Mouse (Mus musculus): ENCODE measurements at regions not wholly inside any gene's neighbourhood (a gene's known extent, or its start where the extent isn't known, plus 50 kb on each side); places are given as distances from the start of the nearest gene placed in this dataset.
A peak's percentile ranks its signal among the peaks of the same experiment; 100 is the strongest.

- Histone ChIP-seq H3K9ac (replicated peaks; ENCODE audit: low read length) (no peak overlapping the region), H3K4me3 (ENCODE audit: low read length) (no peak overlapping the region), H3K4me2 (ENCODE audit: low read depth, low read length) (no peak overlapping the region), H3K4me1 (ENCODE audit: insufficient read depth, low read length) (no peaks in the 10 kb centered on the region), H3K9me3 (ENCODE audit: low read length) (0 out of 2 replicates have a peak, but pooled peaks cover 3% of the 10 kb centered on the region), H3K27ac (no peak overlapping the region), H3K36me3 (ENCODE audit: insufficient read depth, low read length) (no peaks in the 10 kb centered on the region), H3K27me3 (ENCODE audit: insufficient read depth, low read length) (no peaks in the 10 kb centered on the region)
- ATAC-seq (no peak), DNase-seq (ENCODE audit: low spot score) (no peak)
- no peak for TF ChIP-seq CTCF (IDR thresholded peaks at IDR 0.05; ENCODE audit: low read depth)
- WGBS, result 76% methylated on average over 7 of the region's 7 CpGs
Measured at GRCm38 (mm10) chr8:90762390-90762789, 54.8 kb downstream of the Gm19935 start.

DNA sequence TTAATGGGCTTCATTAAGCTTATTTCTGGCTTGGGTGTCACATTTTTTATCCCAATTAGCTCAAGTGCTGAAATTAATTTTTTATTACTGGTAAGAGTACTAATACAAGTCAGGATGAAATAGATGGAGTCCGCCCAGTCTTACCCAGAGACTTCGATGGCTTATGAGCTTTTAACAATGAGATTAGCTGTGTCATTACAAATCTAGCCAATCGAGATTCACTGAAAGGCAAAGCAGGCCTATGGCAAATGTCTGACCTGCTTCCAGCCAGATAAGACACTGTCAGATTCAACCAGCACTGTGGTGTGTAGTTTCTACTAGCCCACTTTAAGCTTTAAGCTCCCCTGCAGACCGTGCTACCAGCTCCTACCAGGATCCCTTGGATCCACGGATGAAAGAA, 55.2 kb downstream of the Gm19935 start:
- Histone ChIP-seq H3K9me3 (ENCODE audit: low read length) (0 out of 2 replicates have a peak, but pooled peaks cover 3% of the 10 kb centered on the region), H3K27ac (no peak overlapping the region), H3K36me3 (ENCODE audit: insufficient read depth, low read length) (no peaks in the 10 kb centered on the region), H3K9ac (replicated peaks; ENCODE audit: low read length) (no peak overlapping the region), H3K4me2 (ENCODE audit: low read depth, low read length) (no peak overlapping the region), H3K4me3 (ENCODE audit: low read length) (no peak overlapping the region), H3K27me3 (ENCODE audit: insufficient read depth, low read length) (no peaks in the 10 kb centered on the region), H3K4me1 (ENCODE audit: insufficient read depth, low read length) (no peaks in the 10 kb centered on the region)
- DNase-seq (ENCODE audit: low spot score) (no peak), ATAC-seq (no peak)
- WGBS, result 73% methylated on average over 5 of the region's 5 CpGs
- no peak for TF ChIP-seq CTCF (IDR thresholded peaks at IDR 0.05; ENCODE audit: low read depth)

DNA sequence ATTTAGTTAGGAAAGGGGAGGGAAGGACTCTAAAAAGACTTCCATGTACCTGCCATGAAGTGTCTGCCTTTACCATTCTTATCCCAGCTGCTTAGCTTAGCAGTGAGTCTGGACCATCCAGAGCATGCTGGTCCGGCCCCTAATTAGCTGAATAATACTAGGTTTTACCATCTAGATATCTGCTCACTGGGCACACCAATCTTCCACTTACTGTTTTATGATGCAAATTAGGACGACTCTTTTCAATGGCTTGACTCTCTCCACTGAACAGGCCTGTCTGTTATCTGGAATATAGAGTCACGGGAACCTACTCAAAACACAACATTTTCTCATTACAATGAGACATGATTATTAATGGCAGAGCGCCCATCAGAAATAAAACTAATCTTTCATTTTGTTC, 55.7 kb downstream of the Gm19935 start:
- WGBS, result 42% methylated on average over 4 of the region's 4 CpGs
- no peak for DNase-seq (ENCODE audit: low spot score)

GRCm38 (mm10) chr8:90759531-90759930, 57.7 kb downstream of the Gm19935 start:
- H3K9me3 ChIP-seq (ENCODE audit: low read length), result 0 out of 2 replicates have a peak, but pooled peaks cover 3% of the 10 kb centered on the region
- H3K4me3 ChIP-seq (ENCODE audit: low read length), result no peak overlapping the region
- TF ChIP-seq CTCF (IDR thresholded peaks at IDR 0.05; ENCODE audit: low read depth), result no peak
- no peak overlapping the region for H3K27ac ChIP-seq
- H3K4me2 ChIP-seq (ENCODE audit: low read depth, low read length), result no peak overlapping the region
- H3K9ac ChIP-seq (replicated peaks; ENCODE audit: low read length), result no peak overlapping the region
- 33% methylated on average over 9 of the region's 9 CpGs for WGBS
- no peaks in the 10 kb centered on the region for H3K27me3 ChIP-seq (ENCODE audit: insufficient read depth, low read length)
- no peaks in the 10 kb centered on the region for H3K36me3 ChIP-seq (ENCODE audit: insufficient read depth, low read length)
- DNase-seq (ENCODE audit: low spot score) (peak; percentile 47), ATAC-seq (no peak)
- no peaks in the 10 kb centered on the region for H3K4me1 ChIP-seq (ENCODE audit: insufficient read depth, low read length)

More for the DNA sequence above, 55.7 kb downstream of the Gm19935 start:
- Histone ChIP-seq H3K27me3 (ENCODE audit: insufficient read depth, low read length) (no peaks in the 10 kb centered on the region), H3K9ac (replicated peaks; ENCODE audit: low read length) (no peak overlapping the region), H3K9me3 (ENCODE audit: low read length) (0 out of 2 replicates have a peak, but pooled peaks cover 3% of the 10 kb centered on the region), H3K4me3 (ENCODE audit: low read length) (no peak overlapping the region), H3K36me3 (ENCODE audit: insufficient read depth, low read length) (no peaks in the 10 kb centered on the region), H3K4me1 (ENCODE audit: insufficient read depth, low read length) (no peaks in the 10 kb centered on the region), H3K4me2 (ENCODE audit: low read depth, low read length) (no peak overlapping the region), H3K27ac (no peak overlapping the region)
- no peak for ATAC-seq
- no peak for TF ChIP-seq CTCF (IDR thresholded peaks at IDR 0.05; ENCODE audit: low read depth)

DNA sequence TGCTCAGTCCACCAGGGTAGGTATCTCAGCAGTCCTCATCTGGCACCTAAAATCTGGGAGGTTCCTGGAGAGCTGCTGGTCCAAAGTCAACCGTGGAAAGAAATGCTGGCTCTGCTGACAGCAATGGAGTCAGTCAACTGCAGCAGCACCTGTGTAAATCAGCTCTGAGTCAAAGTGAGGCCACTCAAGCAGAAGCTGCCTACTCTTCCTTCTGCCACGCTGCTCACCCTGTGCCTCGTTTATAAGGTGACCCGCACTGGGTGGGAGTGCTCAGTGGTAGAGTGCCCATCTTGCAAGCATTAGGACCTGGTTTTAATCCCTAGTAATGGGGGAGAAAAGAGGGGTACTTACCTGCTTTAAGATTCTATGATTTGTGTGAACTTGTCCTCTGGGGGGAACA, 62.2 kb downstream of the Gm19935 start:
- no peak for TF ChIP-seq CTCF (IDR thresholded peaks at IDR 0.05; ENCODE audit: low read depth)
- Histone ChIP-seq H3K4me1 (ENCODE audit: insufficient read depth, low read length) (no peaks in the 10 kb centered on the region), H3K27me3 (ENCODE audit: insufficient read depth, low read length) (no peaks in the 10 kb centered on the region), H3K27ac (no peak overlapping the region), H3K36me3 (ENCODE audit: insufficient read depth, low read length) (no peaks in the 10 kb centered on the region), H3K4me2 (ENCODE audit: low read depth, low read length) (no peak overlapping the region), H3K4me3 (ENCODE audit: low read length) (no peak overlapping the region), H3K9ac (replicated peaks; ENCODE audit: low read length) (no peak overlapping the region), H3K9me3 (ENCODE audit: low read length) (0 out of 2 replicates have a peak, but pooled peaks cover 2% of the 10 kb centered on the region)
- DNase-seq (ENCODE audit: low spot score) (no peak), ATAC-seq (no peak)
- WGBS, result 66% methylated on average over 4 of the region's 4 CpGs

DNA sequence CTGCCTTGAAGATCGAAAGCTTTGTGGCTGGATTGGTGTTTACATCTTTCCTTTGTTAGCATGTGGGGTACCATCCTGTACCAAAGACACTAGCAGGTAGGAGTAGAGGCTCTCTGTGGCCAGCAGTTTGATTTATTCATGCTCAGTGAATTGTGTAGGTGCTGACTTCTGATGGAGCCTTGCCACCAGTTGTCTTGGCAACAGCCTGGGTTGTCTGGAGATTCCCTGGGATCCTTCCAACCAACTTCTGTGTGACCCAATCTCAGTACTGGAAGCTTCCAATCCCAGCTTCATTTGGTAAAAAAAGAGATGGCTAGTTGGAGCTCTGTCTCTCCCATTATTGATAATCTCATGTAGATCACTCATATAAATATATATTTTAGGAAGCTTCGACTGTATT, 73.6 kb downstream of the Gm19935 start:
- H3K9me3 ChIP-seq (ENCODE audit: low read length), result no peaks in the 10 kb centered on the region
- DNase-seq (ENCODE audit: low spot score) (peak; percentile 51), ATAC-seq (no peak)
- H3K27me3 ChIP-seq (ENCODE audit: insufficient read depth, low read length), result no peaks in the 10 kb centered on the region
- H3K36me3 ChIP-seq (ENCODE audit: insufficient read depth, low read length), result no peaks in the 10 kb centered on the region
- TF ChIP-seq CTCF (IDR thresholded peaks at IDR 0.05; ENCODE audit: low read depth), result no peak
- no peak overlapping the region for H3K9ac ChIP-seq (replicated peaks; ENCODE audit: low read length)
- no peaks in the 10 kb centered on the region for H3K4me1 ChIP-seq (ENCODE audit: insufficient read depth, low read length)
- 88% methylated on average over 2 of the region's 2 CpGs for WGBS
- no peak overlapping the region for H3K27ac ChIP-seq
- no peak overlapping the region for H3K4me2 ChIP-seq (ENCODE audit: low read depth, low read length)
- H3K4me3 ChIP-seq (ENCODE audit: low read length), result no peak overlapping the region

- 17% methylated on average over 9 of the region's 9 CpGs for WGBS
- Histone ChIP-seq H3K9ac (replicated peaks; ENCODE audit: low read length) (no peak overlapping the region), H3K4me2 (ENCODE audit: low read depth, low read length) (no peak overlapping the region), H3K36me3 (ENCODE audit: insufficient read depth, low read length) (no peaks in the 10 kb centered on the region), H3K4me1 (ENCODE audit: insufficient read depth, low read length) (no peaks in the 10 kb centered on the region), H3K4me3 (ENCODE audit: low read length) (no peak overlapping the region), H3K27me3 (ENCODE audit: insufficient read depth, low read length) (no peaks in the 10 kb centered on the region), H3K9me3 (ENCODE audit: low read length) (no peaks in the 10 kb centered on the region), H3K27ac (peak overlapping the region; percentile 62)
- DNase-seq (ENCODE audit: low spot score) (peak; percentile 26), ATAC-seq (0 out of 2 replicates have a peak, but pooled peaks have one; percentile 29)
- no peak for TF ChIP-seq CTCF (IDR thresholded peaks at IDR 0.05; ENCODE audit: low read depth)
Measured at GRCm38 (mm10) chr8:90740963-90741733, 76.0 kb downstream of the Gm19935 start.

Data from hindbrain, postnatal 0 days (tissue).